Mouse (Mus musculus): ENCODE results near the gene Rab3d.

Gene Rab3d

DNA sequence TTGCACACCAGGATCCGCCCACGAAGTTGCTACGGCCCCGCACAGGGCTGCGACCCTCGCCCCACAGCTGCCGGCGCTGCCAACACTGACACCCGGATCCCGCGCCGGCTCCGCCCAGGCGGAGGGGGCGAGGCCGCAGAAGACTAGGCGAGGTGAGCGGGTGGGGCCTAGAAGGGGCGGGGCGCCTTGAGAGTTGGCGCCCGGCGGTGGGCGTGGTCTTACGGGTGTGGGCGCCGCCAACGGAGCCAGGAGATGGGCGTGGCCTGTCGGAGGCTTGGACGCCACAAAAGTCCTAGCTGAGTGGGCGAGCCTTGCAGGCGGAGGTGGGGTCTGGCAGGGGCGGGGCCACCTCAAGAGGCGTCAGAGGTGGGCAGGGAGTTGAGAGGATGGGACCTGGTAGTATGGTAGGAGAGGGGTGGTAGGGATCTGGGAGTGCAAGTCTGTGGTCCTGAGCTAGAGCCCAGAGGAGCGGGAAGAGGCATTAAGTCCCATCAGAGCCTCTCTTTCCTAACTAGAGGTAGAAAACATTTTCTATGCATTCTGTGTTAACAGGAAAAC, at the start of gene Rab3d:
Gene Rab3d, minus strand, starts transcription at position 158 of the 558 bp plus-strand sequence.
- DNase-seq (ENCODE audit: low spot score), result peak; percentile 94

DNA sequence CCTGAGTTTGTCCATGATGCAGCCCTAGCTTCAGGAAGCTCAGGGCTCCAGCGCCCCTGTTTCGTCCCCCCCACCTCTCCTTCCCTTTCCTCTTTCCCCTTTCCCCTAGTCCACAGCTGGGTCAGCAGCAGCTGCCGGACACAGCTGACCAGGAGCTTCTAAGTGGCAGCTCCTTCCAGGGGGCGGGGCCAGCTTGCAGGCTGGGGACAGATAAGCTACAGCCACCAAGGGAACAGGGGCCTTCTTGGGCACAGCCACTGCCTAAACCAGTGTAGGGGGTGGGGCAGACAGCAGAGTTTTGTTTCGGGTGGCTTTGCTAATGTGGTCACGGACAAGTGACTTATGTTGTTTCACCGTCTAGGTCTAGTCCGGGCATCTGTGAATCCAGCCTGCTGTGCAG, 45.4 kb upstream of the Rab3d start, which contains the start of gene Epor:
Gene Epor, minus strand, starts transcription at position 90 of the 400 bp plus-strand sequence.
- no peak for DNase-seq (ENCODE audit: low spot score)

DNA sequence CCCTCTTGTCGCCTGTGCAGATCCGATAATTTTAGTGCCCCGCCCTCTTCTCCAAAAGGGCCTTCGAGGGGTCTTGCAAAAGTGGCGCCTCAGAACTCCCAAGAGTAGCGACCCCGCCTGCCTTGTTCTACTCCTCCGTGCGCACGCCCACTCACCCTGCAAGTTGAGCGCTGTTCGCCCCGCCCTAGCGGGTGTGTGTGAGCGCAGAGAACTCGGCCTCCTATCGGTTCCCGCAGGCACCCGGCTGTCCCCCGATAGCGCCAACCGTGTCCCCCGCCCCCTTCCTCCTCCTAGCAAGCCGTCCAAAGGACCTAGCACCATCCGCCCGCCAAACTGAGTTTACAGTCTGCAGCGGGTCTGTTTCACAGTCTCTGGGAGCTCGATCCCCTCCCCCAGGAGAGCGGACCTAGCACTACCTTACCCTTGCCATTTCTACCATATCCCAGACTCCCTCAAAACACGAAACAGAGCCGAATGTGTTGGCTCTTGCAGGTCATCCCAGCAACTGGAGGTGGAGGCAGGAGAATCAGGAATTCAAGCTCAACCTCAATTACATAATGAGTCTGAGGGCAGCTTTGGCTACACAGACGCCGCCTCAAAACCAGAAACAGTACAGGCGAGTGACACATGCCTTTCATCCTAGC, 44.5 kb upstream of the Rab3d start:
- peak; percentile 63 for DNase-seq (ENCODE audit: low spot score)

DNA sequence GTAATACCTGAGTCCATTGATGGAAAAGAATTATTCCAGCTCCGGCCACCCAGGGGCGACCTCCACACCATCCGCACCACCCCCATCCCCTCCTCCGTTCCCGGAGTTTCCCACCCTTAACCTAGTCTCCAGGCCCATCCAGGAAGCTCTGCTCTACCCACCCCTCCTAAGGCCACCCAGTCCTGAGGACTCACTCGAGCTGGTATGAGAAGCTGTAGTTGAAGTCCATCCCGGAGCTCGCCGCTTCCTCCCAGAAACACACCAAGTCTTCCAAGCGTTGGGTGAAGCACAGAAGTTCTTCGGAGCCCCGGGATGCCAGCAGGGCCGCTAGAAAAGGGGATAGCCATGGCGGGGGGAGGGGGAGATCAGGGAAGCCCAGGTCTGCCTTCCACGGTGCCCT, 44.0 kb upstream of the Rab3d start:
- no peak for DNase-seq (ENCODE audit: low spot score)

DNA sequence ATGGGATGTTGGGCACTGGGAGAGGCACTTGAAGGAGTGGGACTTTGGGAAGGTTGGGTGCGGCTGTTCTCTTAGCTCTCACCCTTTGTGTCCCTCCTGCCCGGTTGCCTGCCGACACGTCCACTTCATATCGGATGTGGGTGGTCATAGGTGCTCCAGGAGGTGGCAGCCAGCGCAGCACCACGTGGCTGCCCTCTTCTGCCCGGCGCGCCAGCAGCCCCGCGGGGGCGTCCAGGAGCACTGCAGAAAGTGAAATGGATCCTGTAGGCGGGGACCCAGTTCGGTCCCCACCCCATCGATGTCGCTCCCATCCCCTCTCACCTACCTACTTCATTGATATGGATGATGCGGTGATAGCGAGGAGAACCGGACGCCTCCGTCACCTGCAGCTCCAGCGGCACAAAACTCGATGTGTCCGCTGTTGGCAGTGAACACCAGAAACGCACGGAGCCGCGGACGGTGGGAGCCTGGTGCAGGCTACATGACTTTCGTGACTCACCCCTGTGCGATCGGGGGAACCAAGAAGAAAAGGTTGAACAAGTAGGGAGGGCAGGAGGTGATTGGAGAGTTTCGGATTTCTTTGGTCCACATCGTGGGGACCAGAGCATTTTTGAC, 43.5 kb upstream of the Rab3d start:
- no peak for DNase-seq (ENCODE audit: low spot score)

DNA sequence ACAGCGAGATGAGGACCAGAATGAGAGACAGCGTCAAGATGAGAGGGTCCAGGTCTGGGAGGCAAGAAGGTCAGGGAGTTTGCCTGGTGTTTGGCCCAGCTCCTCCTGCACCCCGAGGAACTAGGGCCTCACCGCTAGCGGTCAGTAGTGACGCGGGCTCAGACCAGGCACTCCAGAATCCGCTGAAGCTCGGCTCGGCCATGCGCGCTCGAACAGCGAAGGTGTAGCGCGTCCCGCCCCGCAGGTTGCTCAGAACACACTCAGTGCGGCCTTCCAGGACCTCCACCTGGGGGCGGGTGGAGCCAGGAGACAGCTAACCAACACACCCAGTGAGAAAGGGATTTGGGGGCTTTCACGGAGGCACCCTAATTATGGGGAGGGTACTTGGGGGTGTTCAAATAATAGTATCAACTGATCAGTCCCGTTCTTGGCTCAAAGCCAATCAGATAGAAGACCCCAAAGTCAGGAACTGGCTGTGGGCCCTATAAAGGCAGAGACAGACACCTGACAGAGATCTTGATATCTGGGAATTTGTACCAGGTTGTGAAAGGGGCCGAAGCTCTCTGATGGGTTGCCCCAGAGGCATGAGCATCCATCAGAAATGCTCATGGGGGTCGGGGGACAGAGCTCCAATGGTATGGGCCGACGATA, 42.7 kb upstream of the Rab3d start:
- no peak for DNase-seq (ENCODE audit: low spot score)

DNA sequence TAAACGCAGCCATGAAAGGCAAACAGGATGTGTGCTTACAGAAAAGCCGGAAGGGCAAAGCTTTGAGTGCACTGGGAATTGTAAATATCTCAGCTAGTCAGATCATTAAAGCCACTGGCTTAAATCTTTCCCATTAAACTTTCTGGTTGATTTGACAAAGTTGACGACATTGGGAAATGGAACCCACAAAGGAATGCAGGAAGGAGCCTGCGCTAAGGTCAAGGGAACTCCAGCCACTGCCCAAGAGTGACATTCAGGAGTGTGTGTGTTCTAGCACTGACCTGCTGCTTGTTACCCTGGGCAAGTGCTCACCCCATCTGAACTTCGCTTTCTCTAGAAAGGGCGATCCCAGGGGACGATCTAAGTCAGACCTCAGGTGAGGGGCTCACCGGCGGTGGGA, 42.1 kb upstream of the Rab3d start:
- no peak for DNase-seq (ENCODE audit: low spot score)

DNA sequence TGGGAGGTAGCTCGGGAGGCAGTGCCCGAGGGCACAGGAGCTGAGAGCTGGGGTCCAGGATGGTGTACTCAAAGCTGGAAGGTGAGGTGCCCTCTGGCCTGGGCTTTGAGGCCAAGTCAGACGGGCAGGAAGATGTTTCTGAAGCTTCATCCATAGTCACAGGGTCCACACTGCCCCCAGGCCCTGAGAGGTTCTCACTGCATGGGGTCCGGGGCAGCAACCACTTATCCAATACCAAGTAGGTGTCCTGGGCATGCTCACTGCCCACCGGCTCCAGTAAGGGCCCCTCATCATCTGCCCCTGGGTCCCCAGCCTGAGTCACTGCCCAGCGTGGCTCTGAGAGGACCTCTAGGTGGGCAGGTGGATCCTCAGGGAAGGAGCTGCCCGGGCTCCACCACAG, 41.3 kb upstream of the Rab3d start:
- no peak for DNase-seq (ENCODE audit: low spot score)

DNA sequence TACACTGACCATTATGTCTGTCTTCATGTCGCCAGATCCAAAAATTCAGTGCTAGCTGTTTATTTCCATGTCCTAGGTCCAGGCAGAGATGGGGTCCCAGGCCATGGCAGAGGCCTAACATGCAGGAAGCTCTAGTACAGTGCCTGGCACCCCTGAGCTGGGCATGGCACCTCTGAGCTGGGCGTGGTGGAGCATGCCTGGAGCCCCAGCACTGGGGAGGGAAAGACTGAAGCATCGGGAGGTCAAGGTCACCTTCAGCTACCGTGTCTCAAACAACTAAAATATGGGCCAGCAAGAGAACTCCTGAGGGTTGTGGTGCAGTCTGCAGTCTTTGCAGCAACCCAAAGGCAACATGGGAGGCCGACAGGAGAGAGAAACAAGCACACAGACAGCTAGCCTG, 40.4 kb upstream of the Rab3d start:
- no peak for DNase-seq (ENCODE audit: low spot score)

DNA sequence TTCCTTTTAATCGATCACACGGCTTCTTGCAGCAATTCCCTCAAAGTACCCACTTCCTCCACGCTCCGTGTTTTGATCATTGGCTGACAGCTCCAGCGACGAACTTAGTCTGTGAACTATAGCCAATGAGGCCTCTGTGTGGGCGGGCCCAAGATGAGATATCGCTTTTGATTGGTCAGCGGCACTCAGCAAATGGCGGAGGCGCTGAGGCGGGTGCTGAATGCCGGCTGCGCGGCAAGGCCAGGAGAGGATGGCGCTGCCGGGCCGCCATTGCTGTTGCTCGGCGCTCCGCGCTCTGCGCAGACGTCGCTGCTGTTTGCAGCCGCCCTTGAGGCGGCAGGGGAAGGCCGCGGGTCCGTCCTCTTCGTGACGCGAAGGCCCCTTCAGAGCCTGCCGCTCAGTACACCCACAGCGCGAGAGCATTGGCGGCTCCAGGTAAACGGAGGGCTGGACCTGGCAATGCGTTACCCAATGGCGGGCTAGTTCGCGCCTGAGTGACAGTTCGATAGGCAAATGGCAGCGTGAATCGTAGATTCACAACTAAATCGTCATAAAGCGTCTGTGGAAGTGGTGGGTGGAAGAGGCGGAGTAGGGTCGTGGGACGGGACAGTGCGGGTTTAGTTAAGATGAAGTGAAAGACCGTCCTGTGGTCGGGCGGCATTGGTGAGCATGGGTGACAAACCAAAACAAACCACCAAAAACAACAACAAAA, 37.7 kb upstream of the Rab3d start, which contains the start of gene Swsap1:
Gene Swsap1, plus strand, starts transcription at position 186 of the 712 bp plus-strand sequence.
- peak; percentile 98 for DNase-seq (ENCODE audit: low spot score)

DNA sequence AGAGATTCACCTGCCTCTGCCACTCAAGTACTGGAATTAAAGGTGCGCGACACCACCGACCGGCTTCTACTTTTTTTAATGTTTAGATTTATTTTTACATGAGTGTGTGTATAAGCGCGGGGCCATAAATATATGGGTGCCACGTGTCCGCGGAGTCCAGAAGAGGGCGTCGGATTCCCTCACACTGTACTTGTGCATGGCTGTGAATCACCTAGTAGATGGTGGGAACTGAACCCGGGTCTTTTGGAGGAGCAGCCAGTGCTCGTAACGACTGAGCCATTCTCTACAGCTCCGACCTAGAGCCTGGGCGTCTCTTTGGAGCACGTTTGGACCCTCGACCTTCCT, 37.2 kb upstream of the Rab3d start:
- DNase-seq (ENCODE audit: low spot score), result no peak

DNA sequence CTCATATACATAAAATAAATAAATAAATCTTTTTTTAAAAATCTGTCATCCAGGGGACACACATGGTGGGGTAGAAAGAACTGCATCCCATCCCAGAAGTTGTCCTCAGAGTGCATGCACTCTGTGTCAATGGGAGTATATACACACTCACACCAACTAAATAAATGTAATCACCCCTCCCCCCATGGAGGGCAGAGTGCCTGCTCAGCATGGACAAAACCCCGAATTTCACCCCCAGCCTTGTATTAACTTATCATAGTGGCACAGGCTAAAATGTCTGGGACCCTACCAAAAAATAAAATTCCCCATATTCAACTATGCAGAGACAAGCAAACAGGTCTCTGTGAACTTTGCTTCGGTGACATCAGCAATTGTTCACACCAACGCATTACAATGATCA, 36.6 kb upstream of the Rab3d start:
- DNase-seq (ENCODE audit: low spot score), result no peak

DNA sequence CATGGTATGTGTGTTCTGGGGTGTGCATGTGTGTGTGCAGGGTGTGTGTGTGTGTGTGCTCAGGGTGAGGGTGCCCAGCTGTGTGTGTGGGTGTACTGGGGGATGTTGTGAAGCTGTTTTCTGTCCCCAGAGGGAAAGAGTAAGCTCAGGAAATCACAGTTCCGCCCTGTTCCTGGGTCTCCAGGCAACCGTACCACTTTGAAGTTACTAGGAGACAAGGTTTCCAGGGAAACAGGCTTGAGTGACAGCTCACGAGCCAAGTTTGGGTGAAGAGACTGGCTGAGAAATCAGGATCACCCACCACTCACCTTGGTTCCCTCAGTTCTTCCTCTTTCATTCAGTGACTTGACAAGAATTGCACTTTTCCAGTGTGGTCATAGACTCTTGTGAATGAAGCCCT, 35.6 kb upstream of the Rab3d start:
- DNase-seq (ENCODE audit: low spot score), result no peak

DNA sequence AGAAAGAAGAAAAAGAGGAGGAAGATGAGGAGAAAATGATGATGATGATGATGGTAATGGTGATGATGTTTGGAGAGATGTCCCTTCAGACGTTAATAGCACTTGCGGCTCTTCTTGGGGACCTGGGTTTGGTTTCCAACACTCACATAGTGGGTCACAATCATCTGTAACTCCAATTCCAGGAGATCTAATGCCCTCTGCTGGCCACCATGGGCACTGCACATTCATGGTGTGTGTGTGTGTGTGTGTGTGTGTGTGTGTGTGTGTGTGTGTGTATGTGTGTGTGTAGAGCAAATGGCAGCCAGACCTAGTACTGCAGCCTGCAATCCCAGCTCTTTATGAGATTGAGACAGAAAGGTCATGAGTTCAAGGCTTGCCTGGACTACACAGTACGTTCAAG, 34.0 kb upstream of the Rab3d start:
- no peak for DNase-seq (ENCODE audit: low spot score)

DNA sequence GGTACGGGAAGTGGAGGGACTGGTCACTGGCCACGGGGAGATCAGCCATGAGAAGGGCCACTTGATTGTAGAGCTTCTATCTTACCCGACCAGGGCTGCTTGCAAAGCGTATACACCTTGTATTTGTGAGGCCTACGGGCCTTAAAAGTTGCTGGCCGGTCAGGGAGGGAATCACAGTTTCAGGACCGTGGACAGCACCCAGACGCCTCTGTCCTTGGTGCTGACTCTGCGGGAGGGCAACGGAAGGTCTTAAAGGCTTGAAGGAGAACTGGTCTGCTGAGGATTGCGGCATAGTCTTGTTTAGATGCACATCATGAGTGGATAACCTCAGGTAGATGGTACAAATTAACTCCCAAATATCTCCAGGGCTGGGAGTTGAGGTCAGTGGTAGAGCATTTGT, 32.3 kb upstream of the Rab3d start:
- DNase-seq (ENCODE audit: low spot score), result peak; percentile 55

DNA sequence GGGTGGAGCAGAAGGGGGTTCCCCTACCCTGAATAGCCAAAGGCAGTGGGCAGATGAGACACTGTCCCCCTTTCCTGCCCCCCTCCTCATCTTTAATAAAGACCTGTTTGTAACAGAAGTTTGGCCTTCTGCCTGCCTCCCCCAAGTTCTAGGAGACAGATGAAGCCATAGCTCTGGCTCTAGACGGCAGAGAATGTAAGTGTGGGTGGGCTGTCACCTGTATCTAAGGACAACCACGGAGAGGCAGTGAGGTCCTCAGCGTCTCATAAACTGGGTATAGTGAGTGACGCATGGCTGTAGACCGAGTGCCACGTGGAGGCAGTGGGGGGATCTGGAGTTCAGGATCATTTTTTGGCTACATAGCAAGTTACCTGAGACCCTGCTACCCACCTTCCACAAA, 30.8 kb upstream of the Rab3d start:
- DNase-seq (ENCODE audit: low spot score), result no peak

DNA sequence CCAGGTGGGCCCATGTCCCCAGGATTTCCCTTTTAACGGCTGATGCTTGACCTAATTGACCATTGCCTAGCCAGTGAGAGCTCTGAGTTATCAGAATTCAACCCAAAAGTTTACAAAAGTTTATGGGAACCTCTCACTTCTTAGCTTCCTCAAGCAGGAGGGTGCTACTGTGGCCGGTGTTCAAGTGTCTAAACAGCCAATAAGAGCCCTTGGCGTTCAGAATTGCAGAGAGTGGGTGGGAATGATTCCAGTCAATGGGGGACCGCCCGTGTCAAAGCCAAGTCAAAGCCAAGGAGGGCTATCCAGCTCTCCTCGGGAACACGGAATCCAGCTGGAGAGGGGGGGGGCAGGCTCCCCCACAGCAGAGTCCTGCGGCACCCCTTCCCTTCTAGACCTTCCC, 30.2 kb upstream of the Rab3d start:
- DNase-seq (ENCODE audit: low spot score), result no peak

DNA sequence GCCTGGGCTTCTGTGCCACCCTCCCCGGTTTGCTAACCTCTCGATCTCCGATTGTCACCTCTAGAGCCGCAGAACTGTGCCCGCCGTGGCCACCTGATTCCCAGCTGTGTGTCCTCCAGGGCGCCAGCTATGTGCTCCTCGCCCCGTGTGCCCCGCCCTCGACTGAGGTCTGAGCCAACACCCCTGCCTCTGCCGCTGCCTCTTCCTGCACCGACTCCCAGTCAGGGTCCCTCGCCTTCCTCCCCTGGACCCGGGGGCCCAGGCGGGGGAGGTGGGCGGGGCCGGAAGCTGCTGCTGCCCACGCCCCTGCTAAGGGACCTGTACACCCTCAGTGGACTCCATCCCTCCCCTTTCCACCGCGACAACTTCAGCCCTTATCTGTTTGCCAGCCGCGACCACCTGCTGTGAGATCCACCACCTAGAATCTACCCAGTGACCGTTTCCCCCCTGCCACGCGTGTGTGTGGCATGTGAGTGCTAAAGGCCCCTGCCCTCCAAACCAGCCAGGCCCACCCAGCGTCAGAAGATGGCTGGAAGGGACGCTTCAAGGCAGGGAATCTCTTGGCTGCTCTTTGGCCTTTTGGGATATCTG, 29.6 kb upstream of the Rab3d start:
- DNase-seq (ENCODE audit: low spot score), result no peak

DNA sequence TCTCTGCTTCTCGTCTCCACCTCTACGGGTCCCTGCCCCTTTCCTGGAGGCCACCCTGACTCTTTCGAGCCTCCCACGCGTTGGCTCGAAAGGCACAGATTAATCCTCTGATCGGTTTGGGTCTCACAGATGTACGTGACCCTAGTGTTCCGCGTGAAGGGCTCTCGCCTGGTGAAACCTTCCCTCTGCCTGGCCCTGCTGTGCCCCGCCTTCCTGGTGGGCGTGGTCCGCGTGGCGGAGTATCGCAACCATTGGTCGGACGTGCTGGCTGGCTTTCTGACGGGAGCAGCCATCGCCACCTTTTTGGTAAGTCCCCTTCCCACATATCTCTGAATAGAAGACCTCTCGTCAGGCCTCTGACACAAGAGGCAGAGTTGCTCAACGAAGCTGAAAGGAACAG, 26.3 kb upstream of the Rab3d start:
- DNase-seq (ENCODE audit: low spot score), result no peak

DNA sequence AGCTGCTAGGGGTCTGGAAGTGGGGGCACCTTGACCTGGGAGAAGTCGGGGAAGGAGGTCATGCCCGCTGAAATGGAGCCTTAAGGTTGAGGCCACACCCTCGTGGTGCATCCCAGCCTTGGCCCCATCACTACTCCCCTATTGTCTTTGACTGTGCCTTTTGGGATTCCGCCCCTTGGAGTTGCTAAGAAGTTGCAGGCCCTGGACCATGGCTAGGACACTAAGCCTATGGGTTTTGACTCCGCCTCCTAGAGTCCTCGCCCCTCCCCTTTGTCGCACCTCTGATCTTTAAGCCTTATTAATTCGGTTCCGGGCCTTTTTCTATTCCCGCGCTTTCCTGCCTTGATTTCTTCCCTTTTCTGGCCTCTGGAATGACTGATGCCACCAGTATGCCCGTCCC, 25.6 kb upstream of the Rab3d start:
- DNase-seq (ENCODE audit: low spot score), result no peak

DNA sequence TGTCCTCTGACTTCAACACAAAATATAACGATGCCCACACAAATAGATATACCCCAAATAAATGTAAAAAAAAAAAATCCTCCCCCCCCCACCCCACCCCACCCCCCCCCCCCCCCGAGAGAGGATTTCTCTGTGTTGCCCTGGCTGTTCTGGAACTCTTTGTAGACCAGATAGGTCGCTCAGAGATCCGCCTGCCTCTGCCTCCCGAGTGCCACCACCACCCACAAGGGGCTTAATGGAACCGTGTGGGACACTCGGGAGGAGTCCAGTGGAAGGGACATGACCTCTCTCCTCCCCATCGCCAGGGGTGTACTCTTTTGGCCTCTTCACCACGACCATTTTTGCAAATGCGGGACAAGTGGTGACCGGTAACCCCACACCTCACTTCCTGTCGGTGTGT, 25.1 kb upstream of the Rab3d start:
- DNase-seq (ENCODE audit: low spot score), result no peak

DNA sequence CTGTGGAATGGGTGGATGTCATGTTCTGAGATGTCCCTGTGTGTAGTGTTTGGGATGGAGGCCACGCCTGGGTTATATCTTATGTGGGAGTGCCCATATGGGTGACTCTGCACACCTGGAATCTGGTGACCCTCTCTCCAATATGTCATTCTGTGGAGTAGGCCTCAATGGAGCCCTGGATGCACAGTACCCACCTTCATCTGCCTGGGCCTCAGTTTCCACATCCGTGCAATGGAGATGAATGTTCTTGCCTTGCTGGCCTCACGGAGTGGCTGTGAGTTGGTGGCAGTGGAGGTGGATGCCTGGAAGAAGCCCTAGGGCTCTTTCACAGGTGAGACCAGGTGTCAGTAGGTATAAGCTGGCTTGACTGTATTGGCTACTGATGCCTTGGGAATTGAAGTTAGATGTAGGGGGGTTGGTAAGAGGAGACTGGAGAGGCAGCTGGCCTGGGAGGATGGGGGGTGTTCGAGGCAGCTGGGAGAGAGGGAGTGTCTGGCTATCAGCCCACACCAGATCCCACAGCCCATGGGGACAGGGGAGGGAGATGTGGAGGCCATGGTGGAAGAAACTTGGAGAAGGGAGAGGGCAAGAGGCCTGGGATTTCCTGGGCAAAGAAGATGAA, 20.4 kb upstream of the Rab3d start:
- DNase-seq (ENCODE audit: low spot score), result no peak
